Mouse (Mus musculus): ENCODE data around the gene Cdc14a. TPM values are rescaled to one million over a fixed set of nuclear protein-coding genes. Genes with fewer than 3 reads are reported as not detected.
A peak's percentile ranks its signal among the peaks of the same experiment; 100 is the strongest.

The Cdc14a gene
- polyA plus RNA-seq, 1 experiment, result 8.0 TPM

- peak; percentile 65 for DNase-seq
- Histone ChIP-seq H3K36me3 (ENCODE audit: control insufficient read depth, insufficient read depth, low read length) (peaks cover 4% of the 10 kb centered on the region; the same call in 1 of the 2 replicates), H3K27me3 (ENCODE audit: control insufficient read depth, insufficient read depth, low read length) (no peaks in the 10 kb centered on the region), H3K27ac (ENCODE audit: control insufficient read depth, insufficient read depth, low read length) (no peak overlapping the region), H3K4me3 (ENCODE audit: control insufficient read depth, insufficient read depth, low read length) (no peak overlapping the region), H3K4me1 (replicated peaks; ENCODE audit: control insufficient read depth, insufficient read depth, low read length) (no peaks in the 10 kb centered on the region)
- 63% methylated on average over 19 of the region's 19 CpGs for WGBS
- TF ChIP-seq POLR2A (IDR thresholded peaks at IDR 0.05; ENCODE audit: control insufficient read depth, extremely low read depth, insufficient read depth, low read length, poor library complexity) (no peak), CTCF (IDR thresholded peaks at IDR 0.05; ENCODE audit: borderline replicate concordance, control insufficient read depth, extremely low read depth, insufficient read depth, low read length, poor library complexity) (no peak)
These were observed 82.7 kb downstream of the Cdc14a start for GRCm38 (mm10) chr3:116340950-116341624.

GRCm38 (mm10) chr3:116340281-116340680, 83.6 kb downstream of the Cdc14a start:
- Histone ChIP-seq H3K27me3 (ENCODE audit: control insufficient read depth, insufficient read depth, low read length) (no peaks in the 10 kb centered on the region), H3K4me3 (ENCODE audit: control insufficient read depth, insufficient read depth, low read length) (no peak overlapping the region), H3K27ac (ENCODE audit: control insufficient read depth, insufficient read depth, low read length) (no peak overlapping the region), H3K4me1 (replicated peaks; ENCODE audit: control insufficient read depth, insufficient read depth, low read length) (no peaks in the 10 kb centered on the region), H3K36me3 (ENCODE audit: control insufficient read depth, insufficient read depth, low read length) (no peaks in the 10 kb centered on the region)
- DNase-seq, result no peak
- 96% methylated on average over 8 of the region's 8 CpGs for WGBS
- TF ChIP-seq CTCF (IDR thresholded peaks at IDR 0.05; ENCODE audit: borderline replicate concordance, control insufficient read depth, extremely low read depth, insufficient read depth, low read length, poor library complexity) (no peak), POLR2A (IDR thresholded peaks at IDR 0.05; ENCODE audit: control insufficient read depth, extremely low read depth, insufficient read depth, low read length, poor library complexity) (no peak)

- DNase-seq, result no peak
These were observed 85.2 kb downstream of the Cdc14a start for GRCm38 (mm10) chr3:116338616-116339015.

GRCm38 (mm10) chr3:116337840-116338239, 86.0 kb downstream of the Cdc14a start:
- Histone ChIP-seq H3K4me3 (ENCODE audit: control insufficient read depth, insufficient read depth, low read length) (no peak overlapping the region), H3K27me3 (ENCODE audit: control insufficient read depth, insufficient read depth, low read length) (no peaks in the 10 kb centered on the region), H3K27ac (ENCODE audit: control insufficient read depth, insufficient read depth, low read length) (no peak overlapping the region), H3K4me1 (replicated peaks; ENCODE audit: control insufficient read depth, insufficient read depth, low read length) (no peaks in the 10 kb centered on the region), H3K36me3 (ENCODE audit: control insufficient read depth, insufficient read depth, low read length) (no peaks in the 10 kb centered on the region)
- no peak for TF ChIP-seq CTCF (IDR thresholded peaks at IDR 0.05; ENCODE audit: borderline replicate concordance, control insufficient read depth, extremely low read depth, insufficient read depth, low read length, poor library complexity)
- TF ChIP-seq POLR2A (IDR thresholded peaks at IDR 0.05; ENCODE audit: control insufficient read depth, extremely low read depth, insufficient read depth, low read length, poor library complexity), result no peak
- DNase-seq, result no peak
- 94% methylated on average over 5 of the region's 5 CpGs for WGBS

More at GRCm38 (mm10) chr3:116338616-116339015, 85.2 kb downstream of the Cdc14a start:
- Histone ChIP-seq H3K4me3 (ENCODE audit: control insufficient read depth, insufficient read depth, low read length) (no peak overlapping the region), H3K36me3 (ENCODE audit: control insufficient read depth, insufficient read depth, low read length) (no peaks in the 10 kb centered on the region), H3K4me1 (replicated peaks; ENCODE audit: control insufficient read depth, insufficient read depth, low read length) (no peaks in the 10 kb centered on the region), H3K27me3 (ENCODE audit: control insufficient read depth, insufficient read depth, low read length) (no peaks in the 10 kb centered on the region), H3K27ac (ENCODE audit: control insufficient read depth, insufficient read depth, low read length) (no peak overlapping the region)
- WGBS, result 94% methylated on average over 6 of the region's 6 CpGs
- TF ChIP-seq CTCF (IDR thresholded peaks at IDR 0.05; ENCODE audit: borderline replicate concordance, control insufficient read depth, extremely low read depth, insufficient read depth, low read length, poor library complexity) (no peak), POLR2A (IDR thresholded peaks at IDR 0.05; ENCODE audit: control insufficient read depth, extremely low read depth, insufficient read depth, low read length, poor library complexity) (no peak)

- Histone ChIP-seq H3K36me3 (ENCODE audit: control insufficient read depth, insufficient read depth, low read length) (no peaks in the 10 kb centered on the region), H3K27me3 (ENCODE audit: control insufficient read depth, insufficient read depth, low read length) (no peaks in the 10 kb centered on the region), H3K4me1 (replicated peaks; ENCODE audit: control insufficient read depth, insufficient read depth, low read length) (no peaks in the 10 kb centered on the region), H3K27ac (ENCODE audit: control insufficient read depth, insufficient read depth, low read length) (no peak overlapping the region), H3K4me3 (ENCODE audit: control insufficient read depth, insufficient read depth, low read length) (no peak overlapping the region)
- 87% methylated on average over 4 of the region's 4 CpGs for WGBS
- DNase-seq, result no peak
- no peak for TF ChIP-seq POLR2A (IDR thresholded peaks at IDR 0.05; ENCODE audit: control insufficient read depth, extremely low read depth, insufficient read depth, low read length, poor library complexity)
- no peak for TF ChIP-seq CTCF (IDR thresholded peaks at IDR 0.05; ENCODE audit: borderline replicate concordance, control insufficient read depth, extremely low read depth, insufficient read depth, low read length, poor library complexity)
These were observed 88.8 kb downstream of the Cdc14a start for GRCm38 (mm10) chr3:116335036-116335435.

GRCm38 (mm10) chr3:116333711-116334110, 90.1 kb downstream of the Cdc14a start:
- no peaks in the 10 kb centered on the region for H3K27me3 ChIP-seq (ENCODE audit: control insufficient read depth, insufficient read depth, low read length)
- H3K27ac ChIP-seq (ENCODE audit: control insufficient read depth, insufficient read depth, low read length), result no peak overlapping the region
- WGBS, result 93% methylated on average over 6 of the region's 6 CpGs
- no peak for DNase-seq
- H3K4me3 ChIP-seq (ENCODE audit: control insufficient read depth, insufficient read depth, low read length), result no peak overlapping the region
- TF ChIP-seq CTCF (IDR thresholded peaks at IDR 0.05; ENCODE audit: borderline replicate concordance, control insufficient read depth, extremely low read depth, insufficient read depth, low read length, poor library complexity) (no peak), POLR2A (IDR thresholded peaks at IDR 0.05; ENCODE audit: control insufficient read depth, extremely low read depth, insufficient read depth, low read length, poor library complexity) (no peak)
- H3K4me1 ChIP-seq (replicated peaks; ENCODE audit: control insufficient read depth, insufficient read depth, low read length), result no peaks in the 10 kb centered on the region
- H3K36me3 ChIP-seq (ENCODE audit: control insufficient read depth, insufficient read depth, low read length), result no peaks in the 10 kb centered on the region

Measured in thymus, adult 2 months (tissue).